Mouse (Mus musculus): ENCODE measurements around the gene Gfod1. TPM values are rescaled to one million over a fixed set of nuclear protein-coding genes. Genes with fewer than 3 reads are reported as not detected.

Gene Gfod1
- total and polyA plus RNA-seq, 2 experiments from 2014 or later: 2.4 to 22.4 TPM

DNA sequence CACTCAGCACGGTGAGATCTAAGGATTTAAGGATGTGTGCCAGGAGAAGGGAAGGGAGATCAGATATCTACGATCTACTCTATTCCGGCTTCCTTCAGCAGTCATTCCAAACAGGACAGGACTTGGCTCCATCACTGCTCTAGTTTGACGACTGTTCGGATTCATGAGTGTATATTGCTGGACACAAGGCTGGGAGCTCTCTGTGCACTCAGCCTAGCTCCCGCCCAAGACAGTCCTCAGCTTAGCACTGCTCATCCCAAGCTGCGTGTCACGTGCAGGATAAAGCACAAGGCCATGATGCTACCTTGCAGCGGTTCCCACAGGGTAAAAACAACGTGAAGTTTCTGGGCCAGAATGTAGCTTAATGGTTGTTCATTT, 33.8 kb downstream of the Gfod1 start:
- Histone ChIP-seq H3K4me2 (ENCODE audit: low read depth, low read length, poor library complexity, severe bottlenecking) (no peak overlapping the region), H3K4me1 (ENCODE audit: insufficient read depth, low read length) (no peaks in the 10 kb centered on the region), H3K9ac (replicated peaks; ENCODE audit: low read length, poor library complexity, severe bottlenecking) (no peak overlapping the region), H3K4me3 (ENCODE audit: low read depth, low read length) (no peak overlapping the region), H3K27ac (ENCODE audit: low read depth, low read length) (no peak overlapping the region), H3K9me3 (ENCODE audit: low read length) (no peaks in the 10 kb centered on the region), H3K36me3 (ENCODE audit: insufficient read depth, low read length) (no peaks in the 10 kb centered on the region), H3K27me3 (ENCODE audit: insufficient read depth, low read length) (no peaks in the 10 kb centered on the region)
- WGBS: 32% methylated on average over 10 of the region's 10 CpGs
- ATAC-seq (ENCODE audit: low FRiP score) (no peak), DNase-seq (ENCODE audit: low spot score) (no peak)
- TF ChIP-seq CTCF (IDR thresholded peaks at IDR 0.05): no peak

GRCm38 (mm10) chr13:43269460-43270219, 34.3 kb downstream of the Gfod1 start:
- Histone ChIP-seq H3K27me3 (ENCODE audit: insufficient read depth, low read length) (no peaks in the 10 kb centered on the region), H3K36me3 (ENCODE audit: insufficient read depth, low read length) (no peaks in the 10 kb centered on the region), H3K4me2 (ENCODE audit: low read depth, low read length, poor library complexity, severe bottlenecking) (no peak overlapping the region), H3K4me3 (ENCODE audit: low read depth, low read length) (no peak overlapping the region), H3K4me1 (ENCODE audit: insufficient read depth, low read length) (no peaks in the 10 kb centered on the region), H3K9ac (replicated peaks; ENCODE audit: low read length, poor library complexity, severe bottlenecking) (no peak overlapping the region), H3K9me3 (ENCODE audit: low read length) (no peaks in the 10 kb centered on the region), H3K27ac (ENCODE audit: low read depth, low read length) (no peak overlapping the region)
- TF ChIP-seq CTCF (IDR thresholded peaks at IDR 0.05): no peak
- DNase-seq (ENCODE audit: low spot score): no peak
- ATAC-seq (ENCODE audit: low FRiP score): no peak
- WGBS: 19% methylated on average over 4 of the region's 4 CpGs

DNA sequence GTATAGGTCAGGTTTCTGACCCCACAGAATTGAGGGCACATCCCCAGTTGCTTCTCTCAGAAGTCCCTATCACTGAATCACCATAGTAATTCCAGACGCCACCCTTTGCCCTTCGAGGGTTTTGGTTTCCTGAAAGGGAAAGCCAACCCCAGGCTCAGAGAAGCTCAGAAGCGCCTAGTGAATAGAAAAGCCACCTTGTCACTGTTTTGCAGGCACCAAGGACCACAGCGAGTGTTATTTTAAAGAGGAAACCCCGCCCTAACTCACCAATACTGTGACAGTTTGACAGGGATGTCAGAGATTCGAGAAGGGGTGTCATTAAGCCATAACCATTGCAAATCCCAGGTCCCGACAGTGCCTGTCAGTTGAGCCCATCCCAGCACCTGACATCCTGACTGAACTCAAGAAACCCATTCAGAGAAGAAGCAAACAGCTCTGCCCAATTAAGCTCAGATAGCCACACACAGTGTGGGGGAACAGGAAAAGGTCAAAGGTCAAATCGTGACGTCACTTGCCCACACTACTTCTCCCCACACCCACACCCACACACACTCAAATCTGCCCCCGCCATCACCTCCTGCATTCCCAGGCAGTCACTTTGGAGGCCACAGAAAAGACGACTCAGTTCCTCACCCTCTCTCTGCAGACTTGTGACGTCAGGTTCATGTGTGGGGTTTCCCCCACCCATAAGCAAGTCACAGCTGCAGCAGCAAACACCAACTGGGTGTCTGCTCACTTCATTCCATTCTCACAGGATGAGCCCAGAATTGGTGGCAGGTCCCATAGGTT, 35.2 kb downstream of the Gfod1 start:
- H3K27me3 ChIP-seq (ENCODE audit: insufficient read depth, low read length): no peaks in the 10 kb centered on the region
- no peaks in the 10 kb centered on the region for H3K9me3 ChIP-seq (ENCODE audit: low read length)
- no peak for DNase-seq (ENCODE audit: low spot score)
- no peaks in the 10 kb centered on the region for H3K4me1 ChIP-seq (ENCODE audit: insufficient read depth, low read length)
- ATAC-seq (ENCODE audit: low FRiP score): no peak
- H3K9ac ChIP-seq (replicated peaks; ENCODE audit: low read length, poor library complexity, severe bottlenecking): no peak overlapping the region
- no peak overlapping the region for H3K4me2 ChIP-seq (ENCODE audit: low read depth, low read length, poor library complexity, severe bottlenecking)
- 43% methylated on average over 12 of the region's 12 CpGs for WGBS
- no peak overlapping the region for H3K4me3 ChIP-seq (ENCODE audit: low read depth, low read length)
- TF ChIP-seq CTCF (IDR thresholded peaks at IDR 0.05): no peak
- no peak overlapping the region for H3K27ac ChIP-seq (ENCODE audit: low read depth, low read length)
- H3K36me3 ChIP-seq (ENCODE audit: insufficient read depth, low read length): no peaks in the 10 kb centered on the region

DNA sequence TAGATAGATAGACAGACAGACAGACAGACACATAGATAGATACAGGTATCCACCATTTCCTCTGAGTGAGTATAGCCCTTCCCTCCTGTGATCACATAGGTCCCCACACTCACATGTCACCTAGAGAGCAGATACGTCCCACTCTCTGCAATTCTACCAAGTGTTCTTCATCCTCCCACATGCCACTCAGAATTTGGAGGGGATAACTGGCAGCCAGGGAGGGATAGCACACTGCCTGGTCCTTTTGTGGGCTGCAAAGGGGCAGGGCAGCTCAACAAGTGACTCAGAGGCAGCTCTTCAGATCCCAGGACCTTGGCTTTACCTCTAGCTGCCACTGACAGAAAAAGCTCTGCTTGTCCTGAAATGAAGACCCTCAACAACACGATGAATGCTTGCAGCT, 36.1 kb downstream of the Gfod1 start:
- DNase-seq (ENCODE audit: low spot score): no peak
- 96% methylated on average over 2 of the region's 2 CpGs for WGBS
- Histone ChIP-seq H3K4me1 (ENCODE audit: insufficient read depth, low read length) (no peaks in the 10 kb centered on the region), H3K27ac (ENCODE audit: low read depth, low read length) (no peak overlapping the region), H3K27me3 (ENCODE audit: insufficient read depth, low read length) (no peaks in the 10 kb centered on the region), H3K9ac (replicated peaks; ENCODE audit: low read length, poor library complexity, severe bottlenecking) (no peak overlapping the region), H3K36me3 (ENCODE audit: insufficient read depth, low read length) (no peaks in the 10 kb centered on the region), H3K4me3 (ENCODE audit: low read depth, low read length) (no peak overlapping the region), H3K9me3 (ENCODE audit: low read length) (no peaks in the 10 kb centered on the region), H3K4me2 (ENCODE audit: low read depth, low read length, poor library complexity, severe bottlenecking) (no peak overlapping the region)
- ATAC-seq (ENCODE audit: low FRiP score): no peak
- TF ChIP-seq CTCF (IDR thresholded peaks at IDR 0.05): no peak

DNA sequence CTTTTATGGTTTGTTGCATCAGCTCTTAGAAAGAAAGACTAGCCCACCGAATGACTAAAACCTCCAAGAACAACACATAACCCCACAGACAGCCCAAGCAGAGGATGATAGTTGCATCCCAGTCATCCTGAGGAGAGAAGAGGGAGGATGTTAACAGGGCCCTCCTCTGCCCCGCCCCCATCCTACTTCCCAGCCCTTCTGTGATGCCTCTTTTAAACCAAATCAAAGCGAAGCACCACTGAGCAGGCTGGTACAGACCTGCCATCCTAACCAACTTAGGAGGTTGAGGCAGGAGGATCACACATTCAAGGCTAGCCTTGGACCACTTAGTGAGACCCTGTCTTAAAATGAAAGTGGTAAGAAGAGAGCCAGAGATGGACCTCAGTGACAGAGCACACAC, 36.8 kb downstream of the Gfod1 start:
- Histone ChIP-seq H3K4me3 (ENCODE audit: low read depth, low read length) (no peak overlapping the region), H3K9me3 (ENCODE audit: low read length) (no peaks in the 10 kb centered on the region), H3K27ac (ENCODE audit: low read depth, low read length) (no peak overlapping the region), H3K4me2 (ENCODE audit: low read depth, low read length, poor library complexity, severe bottlenecking) (no peak overlapping the region), H3K4me1 (ENCODE audit: insufficient read depth, low read length) (no peaks in the 10 kb centered on the region), H3K9ac (replicated peaks; ENCODE audit: low read length, poor library complexity, severe bottlenecking) (no peak overlapping the region), H3K27me3 (ENCODE audit: insufficient read depth, low read length) (no peaks in the 10 kb centered on the region), H3K36me3 (ENCODE audit: insufficient read depth, low read length) (no peaks in the 10 kb centered on the region)
- 94% methylated on average over 3 of the region's 3 CpGs for WGBS
- no peak for ATAC-seq (ENCODE audit: low FRiP score)
- TF ChIP-seq CTCF (IDR thresholded peaks at IDR 0.05): no peak
- no peak for DNase-seq (ENCODE audit: low spot score)

- Histone ChIP-seq H3K9me3 (ENCODE audit: low read length) (no peaks in the 10 kb centered on the region), H3K9ac (replicated peaks; ENCODE audit: low read length, poor library complexity, severe bottlenecking) (no peak overlapping the region), H3K27me3 (ENCODE audit: insufficient read depth, low read length) (no peaks in the 10 kb centered on the region), H3K4me3 (ENCODE audit: low read depth, low read length) (no peak overlapping the region), H3K36me3 (ENCODE audit: insufficient read depth, low read length) (no peaks in the 10 kb centered on the region), H3K27ac (ENCODE audit: low read depth, low read length) (0 out of 2 replicates have a peak overlapping the region, but pooled peaks have one; percentile 2), H3K4me2 (ENCODE audit: low read depth, low read length, poor library complexity, severe bottlenecking) (no peak overlapping the region), H3K4me1 (ENCODE audit: insufficient read depth, low read length) (no peaks in the 10 kb centered on the region)
- DNase-seq (ENCODE audit: low spot score) (no peak), ATAC-seq (ENCODE audit: low FRiP score) (no peak)
- WGBS: 92% methylated on average over 10 of the region's 10 CpGs
- no peak for TF ChIP-seq CTCF (IDR thresholded peaks at IDR 0.05)
Measured at GRCm38 (mm10) chr13:43266333-43266732, 37.6 kb downstream of the Gfod1 start.
